Mouse (Mus musculus): ENCODE results near the gene Prdx2. TPM values are rescaled to one million over a fixed set of nuclear protein-coding genes. Genes with fewer than 3 reads are reported as not detected.

The Prdx2 gene
- polyA plus RNA-seq, 1 experiment = 183 TPM

GRCm38 (mm10) chr8:85011242-85011641 lies 41.9 kb downstream of the Prdx2 start:
- 13% methylated on average over 28 of the region's 28 CpGs for WGBS
- Histone ChIP-seq H3K4me1 (replicated peaks; ENCODE audit: control insufficient read depth, insufficient read depth, low read length) (peaks cover 2% of the 10 kb centered on the region), H3K36me3 (ENCODE audit: control insufficient read depth, insufficient read depth, low read length) (no peaks in the 10 kb centered on the region), H3K27ac (ENCODE audit: control insufficient read depth, insufficient read depth, low read length) (no peak overlapping the region), H3K27me3 (ENCODE audit: control insufficient read depth, insufficient read depth, low read length) (no peaks in the 10 kb centered on the region; the same call in 1 of the 2 replicates), H3K4me3 (ENCODE audit: control insufficient read depth, insufficient read depth, low read length) (no peak overlapping the region)
- no peak for TF ChIP-seq POLR2A (IDR thresholded peaks at IDR 0.05; ENCODE audit: control insufficient read depth, extremely low read depth, insufficient read depth, low read length, poor library complexity)
- no peak for DNase-seq

- TF ChIP-seq POLR2A (IDR thresholded peaks at IDR 0.05; ENCODE audit: control insufficient read depth, extremely low read depth, insufficient read depth, low read length, poor library complexity) (no peak), CTCF (IDR thresholded peaks at IDR 0.05; ENCODE audit: borderline replicate concordance, control insufficient read depth, extremely low read depth, insufficient read depth, low read length, poor library complexity) (peak; percentile 82)
- H3K4me1 ChIP-seq (replicated peaks; ENCODE audit: control insufficient read depth, insufficient read depth, low read length) = peaks cover 2% of the 10 kb centered on the region
- WGBS = 10% methylated on average over 26 of the region's 26 CpGs
- H3K27ac ChIP-seq (ENCODE audit: control insufficient read depth, insufficient read depth, low read length) = no peak overlapping the region
- no peaks in the 10 kb centered on the region; the same call in 1 of the 2 replicates for H3K27me3 ChIP-seq (ENCODE audit: control insufficient read depth, insufficient read depth, low read length)
- DNase-seq = peak; percentile 85
- H3K4me3 ChIP-seq (ENCODE audit: control insufficient read depth, insufficient read depth, low read length) = peak overlapping the region; percentile 35
- H3K36me3 ChIP-seq (ENCODE audit: control insufficient read depth, insufficient read depth, low read length) = peaks cover 8% of the 10 kb centered on the region
Measured at GRCm38 (mm10) chr8:85013230-85013840, 43.9 kb downstream of the Prdx2 start.

DNA sequence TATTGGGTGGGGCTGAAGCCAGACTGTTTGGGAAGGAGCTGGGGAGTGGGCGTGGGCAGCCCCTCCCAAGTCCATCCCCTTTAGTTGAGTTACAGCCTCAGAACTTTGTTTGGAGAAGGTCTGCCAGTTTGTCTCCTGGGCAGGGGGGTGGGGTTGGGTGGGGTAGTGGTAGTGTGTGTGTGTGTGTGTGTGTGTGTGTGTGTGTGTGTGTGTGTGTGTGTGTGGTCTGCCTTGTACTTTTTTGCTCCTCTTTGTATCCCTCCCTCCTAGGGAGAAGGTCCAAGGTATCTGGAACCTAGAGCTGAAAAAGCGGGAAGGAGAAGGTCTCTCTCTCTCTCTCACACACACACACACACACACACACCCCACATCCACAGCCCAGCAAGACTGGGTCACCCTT lies 45.0 kb downstream of the Prdx2 start, which contains the start of gene Best2:
Gene Best2 (minus strand): TSS at position 101 of the 400 bp plus-strand sequence.
- no peak for DNase-seq
- H3K4me3 ChIP-seq (ENCODE audit: control insufficient read depth, insufficient read depth, low read length) = peak within 1 kb of the TSS; percentile 35
- TF ChIP-seq CTCF (IDR thresholded peaks at IDR 0.05; ENCODE audit: borderline replicate concordance, control insufficient read depth, extremely low read depth, insufficient read depth, low read length, poor library complexity) (no peak), POLR2A (IDR thresholded peaks at IDR 0.05; ENCODE audit: control insufficient read depth, extremely low read depth, insufficient read depth, low read length, poor library complexity) (no peak)
- WGBS = 89% methylated on average over 2 of the region's 2 CpGs
- no peaks in the 10 kb centered on the region; the same call in 1 of the 2 replicates for H3K27me3 ChIP-seq (ENCODE audit: control insufficient read depth, insufficient read depth, low read length)
- no peak within 1 kb of the TSS for H3K27ac ChIP-seq (ENCODE audit: control insufficient read depth, insufficient read depth, low read length)
- peaks cover 15% of the 10 kb centered on the region for H3K36me3 ChIP-seq (ENCODE audit: control insufficient read depth, insufficient read depth, low read length)
- peaks cover 2% of the 10 kb centered on the region for H3K4me1 ChIP-seq (replicated peaks; ENCODE audit: control insufficient read depth, insufficient read depth, low read length)

- no peak overlapping the region for H3K27ac ChIP-seq (ENCODE audit: control insufficient read depth, insufficient read depth, low read length)
- WGBS = 87% methylated on average over 10 of the region's 10 CpGs
- no peak for DNase-seq
- TF ChIP-seq CTCF (IDR thresholded peaks at IDR 0.05; ENCODE audit: borderline replicate concordance, control insufficient read depth, extremely low read depth, insufficient read depth, low read length, poor library complexity) (no peak), POLR2A (IDR thresholded peaks at IDR 0.05; ENCODE audit: control insufficient read depth, extremely low read depth, insufficient read depth, low read length, poor library complexity) (no peak)
- H3K4me3 ChIP-seq (ENCODE audit: control insufficient read depth, insufficient read depth, low read length) = no peak overlapping the region
- peaks cover 2% of the 10 kb centered on the region for H3K4me1 ChIP-seq (replicated peaks; ENCODE audit: control insufficient read depth, insufficient read depth, low read length)
- H3K36me3 ChIP-seq (ENCODE audit: control insufficient read depth, insufficient read depth, low read length) = peaks cover 15% of the 10 kb centered on the region
- H3K27me3 ChIP-seq (ENCODE audit: control insufficient read depth, insufficient read depth, low read length) = no peaks in the 10 kb centered on the region; the same call in 1 of the 2 replicates
Measured at GRCm38 (mm10) chr8:85016724-85017123, 47.3 kb downstream of the Prdx2 start.

GRCm38 (mm10) chr8:85017209-85017608 lies 47.8 kb downstream of the Prdx2 start:
- no peak overlapping the region for H3K4me3 ChIP-seq (ENCODE audit: control insufficient read depth, insufficient read depth, low read length)
- H3K27ac ChIP-seq (ENCODE audit: control insufficient read depth, insufficient read depth, low read length) = no peak overlapping the region
- peaks cover 2% of the 10 kb centered on the region for H3K4me1 ChIP-seq (replicated peaks; ENCODE audit: control insufficient read depth, insufficient read depth, low read length)
- DNase-seq = no peak
- no peaks in the 10 kb centered on the region for H3K27me3 ChIP-seq (ENCODE audit: control insufficient read depth, insufficient read depth, low read length)
- H3K36me3 ChIP-seq (ENCODE audit: control insufficient read depth, insufficient read depth, low read length) = peaks cover 15% of the 10 kb centered on the region
- no peak for TF ChIP-seq CTCF (IDR thresholded peaks at IDR 0.05; ENCODE audit: borderline replicate concordance, control insufficient read depth, extremely low read depth, insufficient read depth, low read length, poor library complexity)
- TF ChIP-seq POLR2A (IDR thresholded peaks at IDR 0.05; ENCODE audit: control insufficient read depth, extremely low read depth, insufficient read depth, low read length, poor library complexity) = no peak
- 93% methylated on average over 5 of the region's 5 CpGs for WGBS

DNA sequence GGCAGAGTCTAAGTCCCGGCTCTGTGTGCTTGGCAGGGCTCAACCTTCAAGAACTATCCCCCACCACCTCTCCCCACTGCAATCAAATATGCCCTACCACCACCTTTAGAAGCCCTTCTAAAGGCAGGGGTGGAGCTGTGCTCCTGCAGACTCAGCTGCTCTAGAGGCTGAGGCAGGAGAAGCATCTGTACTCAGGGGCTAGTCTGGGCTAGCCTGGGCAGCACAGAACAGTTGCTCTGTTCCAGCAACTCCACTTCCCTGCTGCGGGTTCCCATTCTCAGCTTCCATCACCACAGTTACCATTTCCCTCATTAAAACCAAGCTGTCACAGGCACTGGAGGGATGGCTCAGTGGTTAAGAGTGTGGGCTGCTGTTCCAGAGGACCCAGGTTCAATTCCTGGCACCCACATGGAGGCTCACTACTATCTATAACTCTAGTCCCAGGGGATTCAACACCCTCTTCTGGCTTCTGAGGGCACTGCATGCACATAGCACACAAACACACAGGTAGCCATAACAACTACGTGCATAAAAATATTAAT lies 52.2 kb downstream of the Prdx2 start:
- TF ChIP-seq CTCF (IDR thresholded peaks at IDR 0.05; ENCODE audit: borderline replicate concordance, control insufficient read depth, extremely low read depth, insufficient read depth, low read length, poor library complexity) = no peak
- no peak for TF ChIP-seq POLR2A (IDR thresholded peaks at IDR 0.05; ENCODE audit: control insufficient read depth, extremely low read depth, insufficient read depth, low read length, poor library complexity)
- no peaks in the 10 kb centered on the region for H3K27me3 ChIP-seq (ENCODE audit: control insufficient read depth, insufficient read depth, low read length)
- no peak overlapping the region for H3K27ac ChIP-seq (ENCODE audit: control insufficient read depth, insufficient read depth, low read length)
- no peak overlapping the region for H3K4me3 ChIP-seq (ENCODE audit: control insufficient read depth, insufficient read depth, low read length)
- H3K36me3 ChIP-seq (ENCODE audit: control insufficient read depth, insufficient read depth, low read length) = peaks cover 15% of the 10 kb centered on the region
- no peak for DNase-seq
- H3K4me1 ChIP-seq (replicated peaks; ENCODE audit: control insufficient read depth, insufficient read depth, low read length) = peaks cover 17% of the 10 kb centered on the region
- 96% methylated on average over 3 of the region's 3 CpGs for WGBS

Data from thymus, adult 2 months (tissue).